Mouse (Mus musculus): Measurements from ENCODE around the gene Olfr718-ps1.
A peak's percentile ranks its signal among the peaks of the same experiment; 100 is the strongest.

The Olfr718-ps1 gene

GRCm38 (mm10) chr5:143127837-143128236, 19.5 kb downstream of the Olfr718-ps1 start:
- DNase-seq (ENCODE audit: low spot score) = no peak

- no peak for DNase-seq (ENCODE audit: low spot score)
These were observed 20.5 kb downstream of the Olfr718-ps1 start for GRCm38 (mm10) chr5:143126908-143127307.

- DNase-seq (ENCODE audit: low spot score) = no peak
These were observed 21.3 kb downstream of the Olfr718-ps1 start for GRCm38 (mm10) chr5:143126089-143126488.

GRCm38 (mm10) chr5:143125601-143126000, 21.8 kb downstream of the Olfr718-ps1 start:
- peak; percentile 24 for DNase-seq (ENCODE audit: low spot score)

GRCm38 (mm10) chr5:143124805-143125378, 22.5 kb downstream of the Olfr718-ps1 start:
- no peak for DNase-seq (ENCODE audit: low spot score)

GRCm38 (mm10) chr5:143122673-143123072, 24.7 kb downstream of the Olfr718-ps1 start:
- no peak for DNase-seq (ENCODE audit: low spot score)

- DNase-seq (ENCODE audit: low spot score) = no peak
These were observed 25.3 kb downstream of the Olfr718-ps1 start for GRCm38 (mm10) chr5:143122125-143122524.

DNA sequence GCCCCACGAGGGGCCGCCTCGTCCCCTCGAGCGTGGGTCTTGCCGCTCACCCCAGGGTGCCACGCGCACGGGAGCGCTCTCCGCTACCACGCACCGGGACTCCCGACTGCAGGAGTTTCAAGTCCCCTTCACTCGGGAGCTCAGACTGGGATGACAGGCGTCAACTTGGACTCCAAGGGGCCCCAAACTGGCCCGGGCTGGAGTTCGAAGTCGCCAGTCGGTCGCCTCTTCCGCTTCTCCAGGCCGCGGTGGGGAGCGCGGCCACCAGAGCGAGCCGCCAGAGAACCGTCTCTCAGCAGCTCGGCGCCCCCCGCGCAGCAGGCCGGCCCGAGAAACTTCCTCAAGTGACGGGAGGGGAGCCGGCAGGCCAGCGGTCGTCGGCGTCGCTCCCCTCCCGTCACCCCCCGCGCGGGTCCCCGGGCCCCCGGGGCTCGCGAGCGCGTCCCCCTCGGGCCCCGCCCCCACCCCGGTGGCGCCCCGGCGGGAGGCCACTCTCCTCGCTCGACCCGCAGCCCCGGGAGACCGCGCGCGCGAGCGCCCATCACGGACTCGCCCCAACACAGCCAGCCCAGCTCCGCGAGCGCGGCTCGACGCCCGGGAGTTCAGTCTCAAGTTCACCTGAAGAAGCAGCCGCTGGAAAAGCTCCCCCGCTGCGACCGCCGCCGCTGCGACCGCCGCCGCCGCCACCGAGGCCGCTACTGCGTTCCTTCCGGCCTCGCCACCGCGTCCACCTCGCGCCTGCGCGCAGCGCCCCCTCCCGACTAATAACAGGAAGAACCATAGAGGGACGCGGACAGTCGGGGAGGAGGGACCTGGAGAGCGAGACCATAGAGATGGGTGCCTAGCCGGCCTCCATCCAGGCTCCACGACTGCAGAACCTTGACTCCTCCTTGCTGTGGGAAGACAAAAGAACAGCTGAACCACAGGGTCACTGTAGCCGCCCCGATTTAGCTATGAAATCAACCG, 34.8 kb downstream of the Olfr718-ps1 start, which contains the start of gene Rnf216:
Rnf216 (minus strand) TSS at position 714 of the 966 bp plus-strand sequence.
- DNase-seq (ENCODE audit: low spot score) = peak; percentile 95

- no peak for DNase-seq (ENCODE audit: low spot score)
These were observed 40.5 kb downstream of the Olfr718-ps1 start for GRCm38 (mm10) chr5:143106842-143107241.

- no peak for DNase-seq (ENCODE audit: low spot score)
These were observed 44.1 kb downstream of the Olfr718-ps1 start for GRCm38 (mm10) chr5:143103231-143103630.

GRCm38 (mm10) chr5:143101626-143102025, 45.8 kb downstream of the Olfr718-ps1 start:
- DNase-seq (ENCODE audit: low spot score) = no peak

DNA sequence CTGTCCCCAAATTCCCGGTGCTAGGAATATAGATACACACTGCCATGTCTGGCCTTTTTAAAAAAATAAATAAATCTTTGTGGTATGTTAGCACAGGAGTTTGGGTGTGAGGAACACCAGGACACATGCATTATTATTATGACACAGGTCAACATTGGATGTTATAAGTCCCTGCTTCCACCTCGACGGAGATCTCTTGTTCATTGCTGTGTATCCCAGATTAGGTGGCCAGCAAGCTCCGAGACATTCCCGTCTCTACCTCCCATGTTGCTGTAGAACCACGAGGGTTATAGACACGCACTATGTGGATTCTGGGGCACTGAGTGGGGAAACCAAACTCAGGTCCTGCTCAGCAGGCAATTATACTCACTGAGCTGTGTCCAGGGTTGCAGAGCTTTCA, 52.1 kb downstream of the Olfr718-ps1 start:
- no peak for DNase-seq (ENCODE audit: low spot score)

DNA sequence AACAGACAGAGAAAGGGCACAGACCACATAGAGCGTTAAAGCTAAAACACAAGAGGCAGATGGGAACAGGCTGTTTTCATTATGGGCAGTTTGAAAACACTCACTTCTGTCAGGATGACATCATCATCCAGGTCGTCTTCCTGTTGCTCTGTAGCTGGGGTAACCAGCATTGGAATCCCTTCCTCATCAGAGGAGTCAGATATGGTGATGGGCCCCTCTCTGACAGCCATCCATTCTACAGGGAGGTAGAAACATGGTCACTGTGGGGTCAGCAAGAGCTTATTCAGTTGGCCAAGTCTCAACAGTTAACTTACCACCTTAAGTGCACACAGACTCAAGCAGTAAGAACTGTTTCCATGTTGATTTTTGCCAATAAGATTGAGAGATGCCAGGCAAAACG, 54.5 kb downstream of the Olfr718-ps1 start:
- no peak for DNase-seq (ENCODE audit: low spot score)

- DNase-seq (ENCODE audit: low spot score) = peak; percentile 49
These were observed 62.5 kb downstream of the Olfr718-ps1 start for GRCm38 (mm10) chr5:143084898-143085297.
